15 mouse cellular contexts compared by ENCODE assay signal in genomic region chr3:53410031-53410430, GRCm38 (mm10).
"Had no signal": no experiment of that assay in that cellular context is flagged by ENCODE, and none has a peak within 500 bp of the region (broad histone marks: within the 10 kb centered on the region; RNA-seq: fewer than 3 reads in every experiment).

No protein-coding gene starts in this region.

- H3K4me2 ChIP-seq: liver, embryonic 11.5 days; lung, embryonic 14.5 days; neural tube, embryonic 15.5 days had no signal

- DNase-seq: kidney, adult 9 months; kidney, postnatal 36 days; lung, embryonic 14.5 days; lung, postnatal 10 days; lung, postnatal 4 days; right cerebral cortex, postnatal 4 days; spleen, adult 18-20 months; thymus, adult 18-20 months; thymus, postnatal 14 days had no signal

- H3K4me1 ChIP-seq: midbrain, embryonic 10.5 days; neural tube, embryonic 15.5 days had no signal

- H3K9me3 ChIP-seq: limb, embryonic 10.5 days; midbrain, embryonic 10.5 days; neural tube, embryonic 15.5 days had no signal

- H3K27me3 ChIP-seq: neural tube, embryonic 15.5 days had no signal

- H3K4me3 ChIP-seq: limb, embryonic 10.5 days; midbrain, embryonic 10.5 days; myocyte; neural tube, embryonic 15.5 days had no signal

- H3K9ac ChIP-seq: lung, embryonic 14.5 days; neural tube, embryonic 15.5 days had no signal

- H3K27ac ChIP-seq: kidney, postnatal 0 days; limb, embryonic 10.5 days; midbrain, embryonic 10.5 days; neural tube, embryonic 15.5 days had no signal

- H3K36me3 ChIP-seq: limb, embryonic 10.5 days; midbrain, embryonic 10.5 days; neural tube, embryonic 15.5 days had no signal
